Mouse (Mus musculus): ENCODE measurements around the gene Cnot10.

Gene Cnot10

GRCm38 (mm10) chr9:114639839-114640646, at the start of gene Cnot10:
TSS of gene Cnot10 (minus strand) at chr9:114640184.
- peak; percentile 99 for DNase-seq (ENCODE audit: low spot score)

GRCm38 (mm10) chr9:114688953-114689407, 49.0 kb upstream of the Cnot10 start:
- DNase-seq (ENCODE audit: low spot score) = peak; percentile 74

GRCm38 (mm10) chr9:114688252-114688952, 48.4 kb upstream of the Cnot10 start, which contains the start of gene Dync1li1:
TSS of gene Dync1li1 (plus strand) at chr9:114688790.
- peak; percentile 98 for DNase-seq (ENCODE audit: low spot score)

GRCm38 (mm10) chr9:114687639-114688038, 47.7 kb upstream of the Cnot10 start:
- no peak for DNase-seq (ENCODE audit: low spot score)

- DNase-seq (ENCODE audit: low spot score) = no peak
Observed at GRCm38 (mm10) chr9:114686245-114686644, 46.3 kb upstream of the Cnot10 start.

GRCm38 (mm10) chr9:114682193-114682592, 42.2 kb upstream of the Cnot10 start:
- no peak for DNase-seq (ENCODE audit: low spot score)

- no peak for DNase-seq (ENCODE audit: low spot score)
Observed at GRCm38 (mm10) chr9:114680531-114680930, 40.5 kb upstream of the Cnot10 start.

GRCm38 (mm10) chr9:114679944-114680343, 40.0 kb upstream of the Cnot10 start:
- no peak for DNase-seq (ENCODE audit: low spot score)

- no peak for DNase-seq (ENCODE audit: low spot score)
Observed at GRCm38 (mm10) chr9:114678576-114678975, 38.6 kb upstream of the Cnot10 start.

GRCm38 (mm10) chr9:114673626-114674025, 33.6 kb upstream of the Cnot10 start:
- no peak for DNase-seq (ENCODE audit: low spot score)

GRCm38 (mm10) chr9:114672703-114673561, 32.9 kb upstream of the Cnot10 start:
- DNase-seq (ENCODE audit: low spot score) = no peak

GRCm38 (mm10) chr9:114671946-114672345, 32.0 kb upstream of the Cnot10 start:
- DNase-seq (ENCODE audit: low spot score) = no peak

- no peak for DNase-seq (ENCODE audit: low spot score)
Observed at GRCm38 (mm10) chr9:114669011-114669410, 29.0 kb upstream of the Cnot10 start.

- no peak for DNase-seq (ENCODE audit: low spot score)
Observed at GRCm38 (mm10) chr9:114668047-114668446, 28.1 kb upstream of the Cnot10 start.

GRCm38 (mm10) chr9:114666858-114667257, 26.9 kb upstream of the Cnot10 start:
- DNase-seq (ENCODE audit: low spot score) = no peak

- no peak for DNase-seq (ENCODE audit: low spot score)
Observed at GRCm38 (mm10) chr9:114663782-114664181, 23.8 kb upstream of the Cnot10 start.

- no peak for DNase-seq (ENCODE audit: low spot score)
Observed at GRCm38 (mm10) chr9:114661991-114662390, 22.0 kb upstream of the Cnot10 start.

GRCm38 (mm10) chr9:114660983-114661382, 21.0 kb upstream of the Cnot10 start:
- no peak for DNase-seq (ENCODE audit: low spot score)

GRCm38 (mm10) chr9:114660506-114660905, 20.5 kb upstream of the Cnot10 start:
- no peak for DNase-seq (ENCODE audit: low spot score)

- no peak for DNase-seq (ENCODE audit: low spot score)
Observed at GRCm38 (mm10) chr9:114656701-114657100, 16.7 kb upstream of the Cnot10 start.

GRCm38 (mm10) chr9:114655356-114655755, 15.4 kb upstream of the Cnot10 start:
- DNase-seq (ENCODE audit: low spot score) = no peak
